Mouse (Mus musculus) small intestine, adult 2 months (tissue): ENCODE measurements at regions not wholly inside any gene's neighbourhood (a gene's known extent, or its start where the extent isn't known, plus 50 kb on each side); places are given as distances from the start of the nearest gene placed in this dataset.

ENCODE experiments used
- H3K27ac ChIP-seq: fragments of 200-500 bp; 2 replicates; pipeline ENCODE4 v1.5.1; 2012; ENCODE audit warnings: low read depth, low read length, control low read depth, inconsistent platforms; ENCODE audit not compliant: insufficient read depth
- H3K27me3 ChIP-seq: fragments of 200-500 bp; 2 replicates; pipeline ENCODE4 v1.6.1; 2012; ENCODE audit warnings: mild to moderate bottlenecking, moderate library complexity, low read length, inconsistent platforms; ENCODE audit not compliant: control insufficient read depth, insufficient read depth
- H3K36me3 ChIP-seq: fragments of 200-500 bp; 2 replicates; pipeline ENCODE4 v1.6.1; 2012; ENCODE audit warnings: mild to moderate bottlenecking, low read length, control low read depth, inconsistent platforms; ENCODE audit not compliant: control insufficient read depth, insufficient read depth
- H3K4me1 ChIP-seq: fragments of 200-500 bp; 2 replicates; pipeline ENCODE4 v1.6.1; 2012; ENCODE audit warnings: low read length, inconsistent platforms, mixed read lengths; ENCODE audit not compliant: control insufficient read depth, insufficient read depth, insufficient read length
- H3K4me3 ChIP-seq: fragments of 200-500 bp; 2 replicates; pipeline ENCODE4 v1.5.1; 2012; ENCODE audit warnings: low read depth, mild to moderate bottlenecking, control low read depth, inconsistent platforms, low read length, moderate library complexity
- CTCF ChIP-seq: fragments of 200-500 bp; IDR thresholded peaks from 2 replicates; pipeline ENCODE4 v1.5.1; 2012; ENCODE audit warnings: low read depth, mild to moderate bottlenecking, control low read depth, inconsistent platforms, low read length, moderate library complexity, mixed read lengths; ENCODE audit not compliant: insufficient replicate concordance, insufficient read length; ENCODE audit errors: extremely low read depth
- POLR2A ChIP-seq: fragments of 200-500 bp; IDR thresholded peaks from 2 replicates; pipeline ENCODE4 v1.6.1; 2012; ENCODE audit warnings: low read depth, mild to moderate bottlenecking, control low read depth, inconsistent platforms, low read length, moderate library complexity
- WGBS: fragments of 180-500 bp; shearing (Covaris S2); methylation state at CpG from one replicate; pipeline ENCODE4 v1.1.7; 2018; 5-methylcytosine and 5-hydroxymethylcytosine counted together

GRCm38 (mm10) chr6:117313944-117314566 is 145.7 kb downstream of the Cxcl12 start:
- WGBS, result 67% methylated on average over 6 of the region's 6 CpGs
- Histone ChIP-seq H3K36me3 (no peaks in the 10 kb centered on the region), H3K27me3 (no peaks in the 10 kb centered on the region), H3K4me1 (no peaks in the 10 kb centered on the region), H3K4me3 (no peak overlapping the region), H3K27ac (no peak overlapping the region)
- TF ChIP-seq POLR2A (no peak), CTCF (no peak)

- Histone ChIP-seq H3K36me3 (no peaks in the 10 kb centered on the region), H3K4me1 (no peaks in the 10 kb centered on the region), H3K27me3 (no peaks in the 10 kb centered on the region; the same call in 1 of the 2 replicates), H3K4me3 (no peak overlapping the region), H3K27ac (no peak overlapping the region)
- TF ChIP-seq POLR2A (no peak), CTCF (no peak)
Observed at GRCm38 (mm10) chr6:117323301-117323700, 155.0 kb downstream of the Cxcl12 start.

- no peak overlapping the region for H3K4me3 ChIP-seq
- no peaks in the 10 kb centered on the region for H3K36me3 ChIP-seq
- no peak for TF ChIP-seq POLR2A
- no peak for TF ChIP-seq CTCF
- no peak overlapping the region for H3K27ac ChIP-seq
- WGBS, result 48% methylated on average over 3 of the region's 3 CpGs
- H3K4me1 ChIP-seq, result no peaks in the 10 kb centered on the region
- H3K27me3 ChIP-seq, result no peaks in the 10 kb centered on the region; the same call in 1 of the 2 replicates
Observed at GRCm38 (mm10) chr6:117323850-117324249, 155.5 kb downstream of the Cxcl12 start.

- 84% methylated on average over 18 of the region's 18 CpGs for WGBS
- Histone ChIP-seq H3K27ac (no peak overlapping the region), H3K4me1 (no peaks in the 10 kb centered on the region), H3K4me3 (no peak overlapping the region), H3K27me3 (no peaks in the 10 kb centered on the region; the same call in 1 of the 2 replicates), H3K36me3 (no peaks in the 10 kb centered on the region)
- TF ChIP-seq CTCF (no peak), POLR2A (no peak)
Observed at GRCm38 (mm10) chr6:117326835-117327775, 158.8 kb downstream of the Cxcl12 start.

- no peaks in the 10 kb centered on the region for H3K36me3 ChIP-seq
- no peak for TF ChIP-seq POLR2A
- no peak for TF ChIP-seq CTCF
- 73% methylated on average over 8 of the region's 8 CpGs for WGBS
- H3K4me1 ChIP-seq, result no peaks in the 10 kb centered on the region
- H3K27me3 ChIP-seq, result no peaks in the 10 kb centered on the region; the same call in 1 of the 2 replicates
- no peak overlapping the region for H3K27ac ChIP-seq
- no peak overlapping the region for H3K4me3 ChIP-seq
Observed at GRCm38 (mm10) chr6:117329164-117329939, 161.0 kb downstream of the Cxcl12 start.

- H3K36me3 ChIP-seq, result no peaks in the 10 kb centered on the region
- no peak overlapping the region for H3K27ac ChIP-seq
- TF ChIP-seq CTCF, result no peak
- H3K4me1 ChIP-seq, result no peaks in the 10 kb centered on the region
- no peaks in the 10 kb centered on the region; the same call in 1 of the 2 replicates for H3K27me3 ChIP-seq
- 76% methylated on average over 6 of the region's 6 CpGs for WGBS
- H3K4me3 ChIP-seq, result no peak overlapping the region
Observed at GRCm38 (mm10) chr6:117330198-117330597, 161.9 kb downstream of the Cxcl12 start.
